Mouse (Mus musculus) adrenal gland, adult (tissue): ENCODE measurements around the gene Igsf21.

Experiments
- DNase-seq, 2 experiments: peaks; one replicate each; pipeline ENCODE4 v3.0.0; 2022 to 2023; ENCODE audit warnings: low spot score in 1 of 2; ENCODE audit not compliant: inconsistent age in 2 of 2

The Igsf21 gene

DNA sequence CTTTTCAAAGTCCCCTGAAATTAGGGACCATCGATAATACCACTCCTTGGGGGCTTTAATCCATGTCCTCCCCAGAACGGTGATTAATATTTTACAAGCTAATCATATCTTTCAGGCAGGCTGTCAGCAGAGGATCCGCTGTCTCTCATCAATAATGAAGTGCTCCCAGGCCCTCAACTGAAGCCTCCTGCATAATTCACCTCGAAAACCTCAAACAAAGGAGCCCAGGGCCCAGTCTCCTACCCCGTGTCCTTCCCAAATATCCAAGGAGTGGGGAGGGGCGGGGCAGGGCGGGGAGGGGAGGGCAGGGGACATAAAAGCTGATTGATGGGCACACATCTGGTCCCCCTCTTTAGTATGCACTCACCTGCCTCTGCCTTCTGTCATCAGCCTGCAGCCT lies 247.6 kb downstream of the Igsf21 start:
- no peak for DNase-seq

DNA sequence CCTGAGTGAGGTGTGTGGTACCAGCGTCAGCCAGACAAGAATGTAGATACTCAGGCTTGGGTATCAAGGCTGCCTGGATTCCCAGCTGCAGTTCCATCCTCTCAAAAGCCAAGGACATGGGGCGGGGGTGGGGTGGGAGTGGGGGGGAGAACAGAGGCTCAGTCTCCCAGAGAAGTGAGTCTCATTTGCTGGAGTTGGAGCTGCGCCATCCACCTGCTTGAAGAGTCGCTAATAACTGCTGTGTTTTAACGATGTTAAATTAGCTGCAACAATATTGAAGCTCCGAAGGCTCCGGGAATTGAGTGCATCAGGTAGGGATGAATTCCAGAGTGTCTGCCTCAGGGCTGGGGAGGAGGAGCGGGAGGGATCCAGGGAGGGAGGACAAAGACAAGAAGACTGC lies 250.9 kb downstream of the Igsf21 start:
- DNase-seq, result no peak

DNA sequence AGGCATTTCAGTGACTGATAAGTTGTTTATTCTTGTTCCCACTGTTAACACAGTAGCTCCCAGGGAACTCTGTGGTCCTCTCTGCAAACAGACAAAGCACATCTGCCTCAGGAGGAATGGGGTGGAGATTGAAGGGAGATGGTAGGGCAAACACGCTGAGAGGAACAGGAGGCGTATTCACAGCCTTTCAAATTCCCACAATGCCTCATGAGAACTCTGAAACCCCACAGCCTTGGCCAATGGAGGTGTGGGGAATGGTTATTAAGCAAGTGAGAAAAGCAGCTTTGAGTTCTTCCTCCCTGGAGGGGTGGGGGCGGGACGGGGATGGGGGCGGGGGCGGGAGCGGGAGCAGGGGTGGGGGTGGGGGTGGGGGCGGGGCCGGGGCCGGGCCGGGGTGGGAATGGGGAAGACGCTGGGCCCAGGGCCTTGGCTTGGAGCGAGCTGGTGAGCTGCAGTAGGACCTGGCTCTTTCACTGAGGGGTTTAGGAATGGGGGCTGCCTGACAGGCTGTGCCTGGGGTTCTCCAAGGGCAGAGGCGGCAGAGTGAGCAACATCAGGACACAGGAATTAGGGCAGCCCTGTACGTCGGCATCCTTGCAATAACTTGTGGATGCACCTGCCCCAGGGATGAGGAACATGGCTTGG lies 253.4 kb downstream of the Igsf21 start:
- DNase-seq, result no peak

- DNase-seq, result no peak
These were observed 259.7 kb downstream of the Igsf21 start for GRCm38 (mm10) chr4:139986913-139987312.

DNA sequence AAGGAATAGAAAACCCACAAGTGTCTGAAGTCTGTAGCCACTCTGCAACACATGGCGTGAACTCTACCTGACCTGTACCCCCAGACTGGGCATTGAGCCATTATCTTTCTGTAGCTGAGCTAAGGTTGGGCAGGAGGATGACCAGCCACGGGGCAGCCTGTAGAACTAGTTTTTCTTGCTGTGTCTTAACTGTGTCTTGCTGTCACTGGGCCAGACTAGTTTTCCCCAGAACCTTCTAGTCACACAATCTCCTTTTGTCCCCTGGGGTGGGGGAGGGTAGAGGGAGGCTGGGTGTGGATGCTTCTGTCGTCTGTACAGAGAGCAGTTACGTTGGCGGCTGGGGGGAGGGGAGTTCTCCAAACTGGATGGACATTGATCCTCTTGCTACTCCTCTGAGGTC lies 267.9 kb downstream of the Igsf21 start:
- no peak for DNase-seq

DNA sequence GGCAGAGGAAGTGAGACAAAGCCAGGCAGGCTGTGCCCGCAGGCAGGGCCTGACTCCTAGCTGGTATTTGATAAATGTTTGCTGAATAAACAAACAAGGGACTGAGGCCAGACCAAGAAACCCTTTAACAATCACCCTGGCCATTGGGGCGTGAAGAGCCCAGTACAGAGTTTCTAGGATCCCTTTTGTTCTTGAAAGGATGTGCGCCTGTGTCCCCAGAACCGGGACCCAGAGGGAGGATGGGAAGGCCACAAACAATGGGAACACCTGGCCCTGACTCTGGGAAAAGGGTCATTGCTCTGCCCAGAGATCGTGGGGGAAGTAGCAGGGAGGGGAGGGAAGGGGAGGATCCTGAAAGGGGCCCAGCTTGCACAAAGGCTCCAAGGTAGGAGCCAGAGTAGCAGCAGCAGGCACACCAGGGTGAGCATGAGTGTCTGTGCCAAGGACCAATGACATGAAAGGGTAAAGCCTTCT lies 269.2 kb downstream of the Igsf21 start:
- DNase-seq, result no peak
